In genomic region chr8:94492021-94492681, GRCm38 (mm10) we compare ENCODE assay signal across 8 mouse cellular contexts. TPM values are rescaled to one million over a fixed set of nuclear protein-coding genes. Genes with fewer than 3 reads are reported as not detected.
DNase-seq lines count a peak whose midpoint lies in the region; ATAC-seq lines count a peak whose summit lies in the region.

No protein-coding gene starts in this region.

- H3K27me3 ChIP-seq in hindbrain, embryonic 11.5 days (ENCODE audit: control insufficient read depth, insufficient read depth, low read length), result no peaks in the 10 kb centered on the region
- H3K27me3 ChIP-seq in lung, embryonic 16.5 days (ENCODE audit: control insufficient read depth, insufficient read depth, low read depth, low read length), result no peaks in the 10 kb centered on the region

- peak; percentile 88 for ATAC-seq in hindbrain, embryonic 11.5 days (ENCODE audit: low FRiP score)
- peak; percentile 86 for ATAC-seq in lung, embryonic 16.5 days (ENCODE audit: low read depth)

- H3K36me3 ChIP-seq in hindbrain, embryonic 11.5 days (ENCODE audit: control insufficient read depth, insufficient read depth, low read length), result no peaks in the 10 kb centered on the region
- no peaks in the 10 kb centered on the region for H3K36me3 ChIP-seq in lung, embryonic 16.5 days (ENCODE audit: control insufficient read depth, insufficient read depth, low read length)

- peak; percentile 91 for DNase-seq in NIH3T3 (ENCODE audit: low read depth)
- DNase-seq in cerebellum, adult 9-11 months, result peak; percentile 35
- DNase-seq in frontal cortex, adult 2 months (ENCODE audit: extremely low spot score in 1 of 2, low spot score in 1 of 2), result peak; percentile 55 to 85
- DNase-seq in hindbrain, embryonic 11.5 days (ENCODE audit: low spot score), result peak; percentile 90
- peak; percentile 66 for DNase-seq in layer of hippocampus, adult 9-11 months
- DNase-seq in ovary, postnatal 10 days (ENCODE audit: low spot score), result peak; percentile 68
- DNase-seq in thymus, postnatal 14 days, result peak; percentile 76

- H3K4me1 ChIP-seq in hindbrain, embryonic 11.5 days (replicated peaks; ENCODE audit: control insufficient read depth, insufficient read depth, low read length), result no peaks in the 10 kb centered on the region
- peaks cover 4% of the 10 kb centered on the region for H3K4me1 ChIP-seq in lung, embryonic 16.5 days (replicated peaks; ENCODE audit: control insufficient read depth, insufficient read depth, low read length)

- H3K4me2 ChIP-seq in hindbrain, embryonic 11.5 days (replicated peaks; ENCODE audit: low read depth, low read length), result peak overlapping the region; percentile 49
- peak overlapping the region; percentile 56 for H3K4me2 ChIP-seq in lung, embryonic 16.5 days (ENCODE audit: low read depth, low read length)

- peak overlapping the region; percentile 44 for H3K9ac ChIP-seq in hindbrain, embryonic 11.5 days (ENCODE audit: low read depth, low read length)
- no peak overlapping the region for H3K9ac ChIP-seq in lung, embryonic 16.5 days (ENCODE audit: low read length)

- no peak overlapping the region for H3K27ac ChIP-seq in hindbrain, embryonic 11.5 days (ENCODE audit: low read depth, low read length)
- H3K27ac ChIP-seq in lung, embryonic 16.5 days (ENCODE audit: low read length), result no peak overlapping the region

- H3K9me3 ChIP-seq in hindbrain, embryonic 11.5 days (ENCODE audit: control insufficient read depth, low read length), result no peaks in the 10 kb centered on the region
- no peaks in the 10 kb centered on the region for H3K9me3 ChIP-seq in lung, embryonic 16.5 days (ENCODE audit: control insufficient read depth, low read length)

- WGBS in hindbrain, embryonic 11.5 days, result 8% methylated on average over 15 of the region's 15 CpGs
- 6% methylated on average over 15 of the region's 15 CpGs for WGBS in lung, embryonic 16.5 days

- H3K4me3 ChIP-seq in hindbrain, embryonic 11.5 days (ENCODE audit: low read depth, low read length), result peak overlapping the region; percentile 19; the same call in 1 of the 2 replicates
- H3K4me3 ChIP-seq in lung, embryonic 16.5 days (ENCODE audit: low read length), result peak overlapping the region; percentile 22; the same call in 1 of the 2 replicates

RNA-seq across cellular contexts. Expression of gene Cpne2, which starts 40.6 kb away (rescaled TPM):
- 49.0 and 49.3 TPM in 2 replicates for polyA plus RNA-seq in frontal cortex, adult 2 months (2012; rRNA removed)
- polyA plus RNA-seq in hindbrain, embryonic 11.5 days (2014; fragmentation: Nextera tagmentation; extraction: Ambion mirVana), result 9.8 and 10.1 TPM in 2 replicates
- polyA plus RNA-seq in lung, embryonic 16.5 days (2015; fragmentation: Nextera tagmentation; extraction: Ambion mirVana), result 9.9 and 10.6 TPM in 2 replicates

RNA-seq across cellular contexts. Expression of gene Nlrc5, which starts 58.0 kb away (rescaled TPM):
- 1.0 and 1.5 TPM in 2 replicates for polyA plus RNA-seq in frontal cortex, adult 2 months (2012; rRNA removed)
- 0.23 TPM in 1 of 2 replicates, not detected in the other for polyA plus RNA-seq in hindbrain, embryonic 11.5 days (2014; fragmentation: Nextera tagmentation; extraction: Ambion mirVana)
- polyA plus RNA-seq in lung, embryonic 16.5 days (2015; fragmentation: Nextera tagmentation; extraction: Ambion mirVana), result 0.45 and 0.73 TPM in 2 replicates

Comparison
In these comparisons a context has a peak if more than half of its experiments do, and no peak if none do; other contexts are left out.
1. DNase-seq: peak in every context shown above with its lines; median percentile 91 in NIH3T3; 90 in hindbrain, embryonic 11.5 days; 76 in thymus, postnatal 14 days; 70 in frontal cortex, adult 2 months; 68 in ovary, postnatal 10 days; 66 in layer of hippocampus, adult 9-11 months; 35 in cerebellum, adult 9-11 months.